Mouse (Mus musculus) c-Kit-positive CD71-positive TER-119-negative erythroid progenitor cells, embryonic 14.5 days (primary cell): ENCODE data around the gene Ndufa12.

ENCODE experiments used
- DNase-seq: peaks from one replicate; pipeline ENCODE4 v3.0.0-alpha.2; 2013; ENCODE audit warnings: low read depth

Ndufa12 gene

GRCm38 (mm10) chr10:94230172-94230981 lies 31.9 kb downstream of the Ndufa12 start:
- no peak for DNase-seq

- no peak for DNase-seq
These were observed 32.5 kb downstream of the Ndufa12 start for GRCm38 (mm10) chr10:94231025-94231424.

- DNase-seq, result no peak
These were observed 36.7 kb downstream of the Ndufa12 start for GRCm38 (mm10) chr10:94235200-94235599.

DNA sequence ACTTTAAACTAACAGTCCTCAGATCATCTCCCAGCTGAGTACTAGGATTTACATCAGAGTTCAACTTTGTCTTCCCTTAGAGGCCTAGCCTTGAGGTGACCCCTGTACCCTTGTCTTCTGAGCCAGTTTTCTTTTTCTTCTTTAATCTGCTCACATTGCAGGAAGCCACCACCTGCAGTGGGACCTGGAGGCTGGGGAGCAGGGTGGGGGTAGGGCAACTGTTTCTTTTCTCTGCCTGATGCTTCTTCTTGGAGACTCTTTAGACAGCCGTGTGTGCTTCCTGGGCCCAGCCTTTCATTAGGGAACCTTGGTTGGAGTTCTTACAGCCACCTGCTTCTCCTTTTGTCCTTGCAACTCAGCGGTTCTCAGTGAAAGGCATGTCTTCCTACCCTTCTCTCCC lies 42.8 kb downstream of the Ndufa12 start:
- no peak for DNase-seq

DNA sequence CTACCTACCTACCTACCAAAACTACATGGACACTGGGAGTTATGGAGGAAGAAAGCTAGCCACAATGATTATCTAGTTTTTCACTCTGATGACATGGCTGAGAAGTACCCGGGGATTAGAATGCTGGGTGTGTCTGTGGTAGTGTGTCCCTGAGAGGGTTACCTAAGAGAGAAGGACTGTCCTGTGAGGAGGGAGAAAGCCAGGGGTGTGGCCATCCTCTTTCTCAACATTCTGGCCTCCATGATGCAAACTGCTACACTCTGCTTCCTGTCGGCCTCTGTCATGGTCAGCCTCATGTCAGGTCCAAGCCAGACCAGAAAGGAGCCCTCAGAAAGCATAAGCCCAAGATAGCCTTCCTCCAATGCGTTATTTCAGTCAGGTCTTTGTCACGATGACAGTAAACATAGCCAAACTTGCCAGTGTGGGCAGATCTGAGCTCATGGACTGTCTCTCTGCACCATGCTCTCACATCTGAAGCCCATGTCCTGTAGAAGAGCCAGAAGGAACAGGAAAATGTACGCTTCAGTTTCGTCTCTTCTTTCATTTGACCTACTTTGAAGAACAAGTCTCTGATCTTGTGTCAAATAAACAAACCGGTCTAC lies 49.3 kb downstream of the Ndufa12 start:
- no peak for DNase-seq

DNA sequence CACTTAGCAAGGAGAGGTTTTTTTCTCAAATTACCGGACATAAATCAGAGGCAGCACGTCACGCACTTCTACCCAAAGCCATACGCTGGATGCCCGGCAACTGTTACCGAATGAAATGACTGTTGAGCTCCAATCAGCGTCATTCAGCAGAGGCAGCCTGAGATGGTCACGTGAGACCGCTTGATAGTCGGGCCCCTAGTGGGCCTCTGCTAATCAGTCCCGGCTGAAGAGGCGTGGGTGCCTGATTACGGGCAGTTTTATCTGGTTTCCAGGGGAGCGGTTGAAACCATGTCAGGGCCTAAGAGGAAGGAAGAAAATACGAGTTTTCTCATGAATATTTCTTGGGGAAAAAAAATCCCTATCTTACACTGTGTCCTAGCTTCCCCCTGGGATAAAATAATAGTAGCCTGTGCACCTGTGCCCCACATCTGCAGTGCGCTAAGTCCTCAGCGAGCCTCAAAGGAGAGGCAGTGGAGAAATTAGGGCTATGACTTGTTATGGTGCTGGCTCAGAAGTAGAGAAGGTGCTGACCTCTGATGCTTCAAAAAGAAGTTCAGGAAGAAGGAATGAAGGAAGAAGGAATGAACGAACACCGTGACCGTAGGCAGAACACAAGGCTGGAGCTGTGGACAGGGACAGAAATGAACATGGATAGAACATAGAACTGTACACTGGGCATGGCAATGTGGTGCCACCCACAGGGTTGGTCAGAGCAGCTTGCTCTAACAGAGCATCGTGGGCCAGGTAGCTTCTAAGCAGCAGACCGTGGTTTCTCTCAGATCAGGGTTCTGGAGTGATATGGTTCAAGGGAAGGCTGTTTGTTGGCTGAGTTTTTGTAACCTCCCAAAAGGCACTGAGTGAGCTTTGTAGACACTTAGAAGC lies 51.3 kb downstream of the Ndufa12 start:
- peak; percentile 70 for DNase-seq

GRCm38 (mm10) chr10:94253260-94253807 lies 54.8 kb downstream of the Ndufa12 start:
- DNase-seq, result no peak

- no peak for DNase-seq
These were observed 56.2 kb downstream of the Ndufa12 start for GRCm38 (mm10) chr10:94254766-94255165.

DNA sequence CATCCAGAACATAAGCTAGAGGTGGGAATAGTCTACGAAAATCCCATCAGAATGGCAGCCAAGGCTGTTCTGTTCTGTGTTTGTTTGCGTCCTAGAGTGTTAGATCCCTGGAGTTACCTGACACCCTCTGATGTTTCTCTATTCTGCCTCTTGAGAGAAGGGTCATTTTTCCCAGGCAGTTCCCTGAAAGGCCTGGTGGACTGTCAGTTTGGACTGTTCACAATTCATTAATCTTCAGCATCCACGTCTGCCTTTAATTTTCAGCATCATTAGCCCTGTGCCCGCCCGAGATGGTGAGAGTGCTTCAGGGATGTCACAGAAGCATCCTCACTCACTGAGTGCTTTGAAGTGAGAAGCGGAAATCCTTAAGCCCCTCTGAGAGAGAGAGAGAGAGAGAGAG lies 57.2 kb downstream of the Ndufa12 start:
- DNase-seq, result no peak

GRCm38 (mm10) chr10:94256518-94256917 lies 58.0 kb downstream of the Ndufa12 start:
- no peak for DNase-seq

GRCm38 (mm10) chr10:94260544-94260943 lies 62.0 kb downstream of the Ndufa12 start:
- DNase-seq, result no peak

GRCm38 (mm10) chr10:94262646-94263045 lies 64.1 kb downstream of the Ndufa12 start:
- no peak for DNase-seq

DNA sequence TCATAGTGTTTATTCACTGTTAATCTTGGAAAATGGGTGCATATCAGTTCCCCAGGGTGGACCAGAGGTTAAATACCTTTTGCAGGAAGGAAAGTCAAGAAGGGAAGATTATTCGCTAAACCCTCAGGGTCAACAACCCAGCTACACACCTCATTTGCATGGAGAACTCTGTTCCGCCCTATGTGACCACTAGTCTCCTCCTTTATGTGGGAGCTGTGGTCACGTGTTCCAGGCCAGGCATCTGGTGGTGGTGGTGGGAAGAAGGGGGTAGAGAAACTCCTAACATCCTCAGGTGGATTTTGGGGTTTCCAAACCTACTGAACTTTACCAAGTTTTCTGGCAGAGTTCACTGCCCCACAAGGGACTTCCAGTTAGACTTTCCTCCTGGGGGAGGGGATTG lies 64.7 kb downstream of the Ndufa12 start:
- DNase-seq, result no peak

DNA sequence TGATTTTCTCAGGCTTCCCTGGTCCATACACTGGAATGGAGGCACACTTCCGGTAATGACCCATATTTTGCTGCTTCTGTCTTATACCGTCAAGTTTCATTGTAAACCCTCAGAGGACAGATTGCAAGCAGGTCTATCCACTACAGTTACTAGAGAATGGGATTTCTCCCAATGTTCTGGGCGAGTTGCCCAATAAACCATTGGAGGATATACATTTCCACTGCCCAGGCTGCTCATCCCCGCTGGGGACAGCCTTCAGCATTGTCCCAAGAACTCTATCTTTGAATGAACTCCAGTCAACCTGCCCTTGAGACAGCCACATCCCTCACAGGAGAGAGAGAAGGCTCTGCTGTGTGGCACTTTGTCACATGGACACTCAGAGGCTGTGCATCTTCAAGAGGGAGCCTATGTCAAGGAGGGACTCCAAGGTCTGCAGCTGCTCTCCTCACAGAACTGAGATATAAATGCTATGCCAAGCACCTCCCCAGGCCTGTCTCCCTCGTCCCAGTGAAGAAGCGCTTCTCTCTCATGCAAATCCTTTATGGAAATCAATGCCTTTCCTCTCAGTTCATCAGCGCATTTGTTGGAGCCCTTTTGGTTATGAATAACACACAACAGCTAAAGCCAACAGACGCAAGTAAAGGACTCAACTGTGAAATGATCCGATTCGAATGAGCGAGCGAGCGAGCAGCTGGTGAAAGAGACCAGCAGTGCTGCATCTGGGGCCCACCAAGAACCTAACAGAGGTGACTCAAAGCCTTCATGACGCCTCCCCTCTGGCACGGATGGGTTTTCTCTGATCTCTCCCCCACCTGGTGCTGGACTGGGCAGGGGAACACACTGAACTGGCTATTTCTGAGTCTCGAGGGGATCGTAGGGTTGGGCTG lies 67.4 kb downstream of the Ndufa12 start:
- no peak for DNase-seq
